Mouse (Mus musculus): Measurements from ENCODE around the gene Furin.

GRCm38 (mm10) chr7:80374733-80375132, 30.5 kb downstream of the Furin start:
- TF ChIP-seq CTCF (IDR thresholded peaks at IDR 0.05) (no peak), EP300 (IDR thresholded peaks at IDR 0.05) (no peak)
